Mouse (Mus musculus) heart, postnatal 10 days (tissue): ENCODE measurements at regions not wholly inside any gene's neighbourhood (a gene's known extent, or its start where the extent isn't known, plus 50 kb on each side); places are given as distances from the start of the nearest gene placed in this dataset.
"Not testable (repeated sequence)": the region's sequence is repeated elsewhere in the genome, so short reads cannot be mapped to it uniquely, and the experiment has no call there.

Source experiments
- DNase-seq, 2 experiments: peaks; one replicate each; pipeline ENCODE4 v3.0.0; 2021
- intact Hi-C: fragments of 180-260 bp; cut with DNase I; formaldehyde crosslinking; loops from one replicate; pipeline ENCODE4 v1.15.1; 2025

DNA sequence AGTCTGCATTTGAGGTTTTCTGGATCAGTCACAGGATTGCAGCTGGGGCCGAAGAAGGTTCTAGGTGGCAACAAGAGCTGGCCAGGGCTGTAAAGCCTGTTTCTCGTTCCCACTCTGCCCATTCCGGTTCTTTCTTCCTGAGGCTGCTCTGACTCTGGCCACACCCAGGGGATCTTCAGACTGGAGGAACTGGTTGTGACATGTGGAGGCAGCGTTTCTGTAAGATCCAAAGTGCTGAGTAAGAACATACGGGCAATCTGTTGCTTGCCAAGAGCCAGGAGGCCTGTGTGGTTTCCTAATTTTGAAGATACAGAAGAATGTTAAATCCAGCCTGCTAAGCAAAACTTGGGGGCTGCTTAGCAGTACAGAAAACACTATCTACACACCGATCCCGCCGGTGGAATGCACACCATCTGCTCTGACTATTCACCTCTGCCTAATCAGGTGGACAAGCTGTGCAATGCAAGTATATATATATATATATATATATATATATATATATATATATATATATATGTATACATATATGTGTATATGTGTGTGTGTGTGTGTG is 99.3 kb upstream of the Bmp2k start:
- intact Hi-C loops: no loop called here
- DNase-seq: no peak

DNA sequence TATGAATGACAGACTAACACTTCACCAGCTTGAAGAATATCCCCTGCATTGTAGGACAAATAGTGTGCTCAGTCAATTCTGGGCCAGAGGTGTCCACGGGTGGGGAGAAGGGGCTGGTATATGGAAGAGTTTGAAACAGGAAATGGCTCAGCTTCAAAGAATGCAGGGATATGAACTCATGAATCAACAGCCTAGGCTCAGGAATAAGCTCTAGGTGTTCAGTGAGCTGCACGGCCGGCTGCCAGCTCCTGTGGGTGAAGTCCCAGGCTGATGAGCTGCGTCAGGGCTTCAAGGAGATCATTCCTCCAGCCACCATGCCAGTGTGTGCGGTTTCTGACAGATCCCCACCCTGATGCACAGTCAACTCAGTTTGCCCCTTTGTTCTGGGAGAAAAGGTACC is 98.8 kb upstream of the Bmp2k start:
- intact Hi-C loops: no loop called here
- no peak for DNase-seq

DNA sequence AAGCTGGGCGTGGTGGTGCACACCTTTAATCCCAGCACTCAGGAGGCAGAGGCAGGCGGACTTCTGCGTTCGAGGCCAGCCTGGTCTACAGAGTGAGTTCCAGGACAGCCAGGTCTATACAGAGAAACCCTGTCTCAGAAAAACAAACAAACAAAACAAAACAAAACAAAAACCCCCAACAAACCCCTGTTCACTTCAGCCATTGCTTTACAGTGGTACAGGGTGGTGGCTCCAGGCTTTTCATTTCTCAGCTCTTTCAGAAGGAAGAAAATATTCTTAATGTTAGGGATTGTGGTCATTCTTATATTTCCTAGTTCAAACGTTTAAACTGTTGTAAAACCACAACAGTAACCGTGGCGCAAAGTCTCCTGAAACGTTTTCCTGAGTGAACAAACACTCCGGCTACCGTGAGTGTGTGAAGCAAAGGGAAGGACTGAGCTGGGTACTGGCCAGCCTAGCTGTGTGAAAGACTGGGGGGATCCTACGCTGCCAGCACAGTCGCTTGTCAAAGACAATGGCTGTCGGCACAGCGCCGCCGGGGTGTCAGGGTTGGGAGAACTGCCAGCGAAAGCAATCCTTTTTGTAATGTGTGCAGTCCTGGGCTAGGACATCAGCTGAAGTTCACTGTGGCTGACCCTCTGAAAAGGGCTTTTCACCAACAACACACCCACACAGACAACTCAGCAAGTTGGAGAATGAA is 91.8 kb upstream of the Bmp2k start:
- intact Hi-C loops: no loop called here
- DNase-seq: peak in 1 of 2 experiments; percentile 60

DNA sequence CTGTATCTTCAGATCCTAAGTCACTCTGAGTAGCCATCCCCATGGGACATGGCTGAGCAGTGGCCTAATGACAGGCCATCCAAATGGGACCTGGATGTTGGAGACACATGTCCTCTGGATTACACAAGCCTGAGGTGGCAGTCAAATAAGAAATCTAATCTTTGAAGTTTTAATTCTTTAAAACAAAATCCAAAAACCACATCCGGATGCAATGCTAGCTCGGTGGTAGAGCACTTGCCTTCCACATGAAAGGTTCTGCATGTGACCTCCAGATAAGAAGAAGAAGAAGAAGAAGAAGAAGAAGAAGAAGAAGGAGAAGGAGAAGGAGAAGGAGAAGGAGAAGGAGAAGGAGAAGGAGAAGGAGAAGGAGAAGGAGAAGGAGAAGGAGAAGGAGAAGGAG is 89.1 kb upstream of the Bmp2k start:
- DNase-seq, intact Hi-C loops: not testable (repeated sequence)

DNA sequence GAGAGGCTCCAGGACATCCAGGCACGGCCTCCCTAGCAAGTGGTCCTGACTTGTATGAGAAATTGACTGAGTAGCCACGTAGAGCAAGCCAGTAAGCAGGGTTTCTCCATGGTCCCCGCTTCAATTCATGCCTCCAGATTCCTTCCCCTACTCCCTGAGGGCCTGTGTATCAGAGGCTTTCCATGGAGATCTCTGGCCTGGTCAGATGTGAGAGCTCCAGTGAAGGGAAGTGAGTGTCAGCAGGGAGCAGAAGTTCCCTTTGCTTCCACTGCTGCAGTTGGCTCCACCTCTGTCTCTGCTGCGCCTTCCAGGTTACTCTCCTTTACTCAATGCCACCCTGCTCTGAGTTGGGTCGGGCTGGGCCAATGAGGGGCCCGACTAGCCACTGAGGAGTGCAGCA is 88.3 kb upstream of the Bmp2k start:
- intact Hi-C loops: no loop called here
- no peak for DNase-seq

DNA sequence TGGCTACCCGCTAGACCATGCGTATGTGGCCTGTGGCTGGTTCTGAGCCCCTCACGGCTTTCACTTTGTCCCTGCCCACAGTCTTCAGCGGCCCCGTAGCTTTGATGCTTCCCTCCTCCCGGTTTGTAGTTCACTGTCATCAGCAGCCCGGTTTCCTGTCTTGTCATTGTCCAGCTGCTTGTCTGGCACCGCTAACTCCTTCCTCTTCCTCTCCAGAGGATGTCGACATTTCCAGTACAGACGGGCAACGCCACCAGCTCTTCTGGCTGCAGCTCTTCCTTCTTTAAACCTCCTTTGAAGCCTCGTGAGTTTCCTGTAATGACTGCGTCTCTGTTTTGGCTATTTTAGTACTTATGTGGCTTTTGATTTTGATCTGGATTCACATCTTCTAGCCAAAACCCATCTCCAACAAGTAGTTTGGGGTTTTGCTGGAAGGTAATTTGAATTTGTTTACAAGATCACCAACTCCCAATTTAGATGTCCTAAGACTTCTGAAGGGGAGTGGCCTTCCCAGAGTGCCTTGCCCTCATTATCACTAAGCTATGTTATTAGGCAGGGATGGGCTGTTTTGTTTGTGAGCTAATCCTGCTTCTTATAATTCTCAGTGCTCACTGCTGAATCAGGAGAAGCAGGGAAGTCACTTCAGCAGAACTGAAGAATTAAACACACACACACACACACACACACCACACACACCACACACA is 85.8 kb upstream of the Bmp2k start:
- intact Hi-C loops: loop anchor here (2.0 to 5.0 kb wide), 2 partner anchors 85 to 119 kb away; partner anchors contain the start of genes Anxa3 and Bmp2k
- DNase-seq: peak; percentile 78 to 81

DNA sequence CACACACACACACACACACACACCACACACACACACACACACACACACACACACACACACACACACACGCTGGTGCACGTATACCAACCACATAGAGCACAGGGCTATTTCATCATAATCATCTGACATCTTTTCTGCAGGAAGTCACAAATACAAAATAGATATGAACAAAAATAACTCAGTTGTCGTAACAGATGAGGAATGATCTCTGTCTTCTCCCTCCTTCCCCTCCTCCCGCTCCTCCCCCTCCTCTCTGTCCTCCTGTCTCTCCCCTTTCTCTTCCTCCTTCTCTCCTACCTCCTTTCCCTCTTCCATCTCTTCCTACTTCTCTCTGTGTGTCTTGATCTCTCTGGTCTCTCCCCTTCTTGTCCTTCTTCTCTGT is 85.2 kb upstream of the Bmp2k start:
- intact Hi-C loops: loop anchor here (2.0 to 5.0 kb wide), 2 partner anchors 85 to 120 kb away; partner anchors contain the start of genes Anxa3 and Bmp2k
- DNase-seq: no peak

DNA sequence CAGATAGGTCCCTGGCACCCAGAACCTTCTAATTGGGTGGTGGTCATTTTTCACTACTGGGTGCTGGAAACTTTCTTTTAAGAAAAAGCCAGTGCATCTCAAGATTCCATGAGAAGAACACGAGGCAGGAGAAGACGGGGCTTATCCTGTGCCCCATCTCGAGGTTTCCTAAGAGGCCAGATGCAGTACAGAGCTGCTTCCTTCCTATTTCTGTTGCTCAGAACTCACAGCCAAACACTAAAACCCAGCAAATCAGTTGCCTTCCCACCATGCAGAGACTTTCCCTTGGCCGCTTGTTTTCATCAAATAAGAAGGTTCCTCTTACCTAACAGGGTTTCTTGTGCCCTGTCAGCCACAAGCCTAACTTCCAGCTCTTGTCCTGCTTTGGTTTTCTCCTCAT is 84.7 kb upstream of the Bmp2k start:
- intact Hi-C loops: loop anchor here (2.0 to 5.0 kb wide), 2 partner anchors 84 to 120 kb away; partner anchors contain the start of genes Anxa3 and Bmp2k
- peak in 1 of 2 experiments; percentile 30 for DNase-seq

DNA sequence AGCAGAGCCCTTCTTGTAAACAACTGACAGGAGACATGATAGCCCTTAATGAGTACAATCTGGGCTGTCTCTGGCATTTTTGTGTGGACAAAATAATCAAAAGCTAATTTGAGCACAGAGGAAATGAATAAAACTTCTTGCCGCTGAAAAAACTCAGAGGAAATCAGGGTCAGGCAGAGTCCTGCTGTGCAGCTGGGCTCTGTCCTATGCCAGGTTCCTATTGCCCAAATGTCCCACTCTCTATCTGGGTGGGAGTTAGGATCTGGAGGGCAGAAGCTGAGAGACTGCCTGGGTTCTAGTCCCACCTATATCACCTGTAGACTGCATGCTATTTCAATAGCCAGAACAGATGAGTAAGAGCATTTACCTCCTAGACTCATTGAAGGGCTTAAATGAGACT is 83.8 kb upstream of the Bmp2k start:
- intact Hi-C loops: loop anchor here (2.0 to 5.0 kb wide), 2 partner anchors 83 to 121 kb away; partner anchors contain the start of genes Anxa3 and Bmp2k
- no peak for DNase-seq

DNA sequence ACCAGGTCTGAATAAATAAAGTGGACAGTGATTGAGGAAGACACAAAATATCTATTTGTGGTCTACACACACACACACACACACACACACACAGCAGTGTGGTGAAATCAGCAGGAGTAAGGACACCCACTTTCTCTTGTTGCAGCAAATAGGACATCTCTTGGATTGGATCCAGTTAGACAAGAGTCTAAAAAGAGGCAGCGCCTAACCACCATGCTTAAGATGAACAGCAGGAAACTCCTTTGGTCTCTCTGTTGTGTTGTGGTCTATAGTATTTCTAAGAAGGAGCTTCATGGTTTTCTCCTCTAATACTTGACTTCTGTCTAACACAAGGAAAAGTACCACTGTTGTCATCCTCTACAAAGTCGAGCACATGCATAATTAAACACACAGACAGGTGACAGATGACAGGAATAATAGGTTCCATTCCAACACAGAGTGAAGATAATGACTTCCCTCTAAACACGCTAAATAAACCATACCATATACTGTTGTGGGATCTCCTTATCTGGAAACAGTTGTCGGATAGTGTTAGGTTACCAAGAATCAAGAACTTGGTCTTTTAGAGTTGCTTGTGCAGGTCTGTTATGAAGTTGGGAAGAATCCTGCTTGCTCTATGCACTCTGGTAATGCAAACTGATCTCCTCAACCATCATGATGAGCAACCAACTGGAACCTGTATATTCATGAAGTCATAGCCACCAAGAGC is 82.6 kb upstream of the Bmp2k start:
- DNase-seq: no peak
- intact Hi-C loops: loop anchor here (5.0 kb wide), 1 partner anchor 123 kb away; the partner anchor contains the start of gene Anxa3

DNA sequence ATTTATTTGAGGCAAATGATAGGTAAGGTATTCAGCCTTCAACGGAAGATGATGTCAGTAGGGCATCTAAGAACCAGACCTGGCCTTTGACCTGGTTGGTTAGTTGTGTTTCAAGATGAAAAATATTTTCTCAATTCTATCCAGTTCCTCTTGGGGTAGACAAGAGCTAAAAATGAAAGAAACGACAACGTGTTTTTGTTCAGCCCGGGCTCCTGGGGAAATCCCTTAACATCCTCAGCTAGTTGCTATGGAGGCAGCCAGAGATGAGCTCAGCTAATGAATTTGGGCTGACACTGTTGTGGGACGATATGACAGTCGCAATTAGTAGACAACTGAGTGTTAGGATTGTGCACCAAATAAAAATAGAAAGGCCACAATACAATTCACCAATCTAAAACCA is 80.6 kb upstream of the Bmp2k start:
- intact Hi-C loops: no loop called here
- no peak for DNase-seq

DNA sequence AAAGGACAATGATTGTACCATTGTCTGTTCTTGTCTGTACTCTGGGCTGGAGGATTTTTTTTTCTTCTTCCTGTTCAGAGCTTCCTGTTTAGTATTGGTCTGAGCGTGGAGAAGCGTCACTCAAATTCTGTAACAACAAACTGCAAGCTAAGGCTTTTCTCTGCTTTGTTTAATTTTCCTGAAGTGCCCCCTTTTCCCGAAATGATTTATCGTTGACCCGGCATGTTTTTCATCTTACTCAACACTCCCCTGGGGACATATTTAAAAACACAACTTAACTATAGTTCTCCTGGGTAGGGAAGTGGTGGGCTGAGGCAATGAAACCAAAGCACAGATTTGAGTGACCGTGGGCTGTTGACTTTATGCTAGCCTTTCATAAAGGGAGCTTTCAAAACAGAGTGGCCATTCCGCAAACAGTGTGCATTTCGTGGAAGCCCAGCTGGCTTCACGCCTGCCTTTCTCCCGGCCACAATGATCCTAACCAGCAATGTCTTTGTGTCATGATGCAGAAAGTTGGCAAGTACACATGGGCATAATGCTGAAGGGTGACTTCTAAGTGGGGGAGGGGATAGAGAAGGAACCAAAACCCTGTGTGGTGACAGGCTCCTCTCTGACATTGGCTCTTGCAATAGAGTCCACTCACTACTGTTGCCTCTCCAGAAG is 79.8 kb upstream of the Bmp2k start:
- intact Hi-C loops: no loop called here

DNA sequence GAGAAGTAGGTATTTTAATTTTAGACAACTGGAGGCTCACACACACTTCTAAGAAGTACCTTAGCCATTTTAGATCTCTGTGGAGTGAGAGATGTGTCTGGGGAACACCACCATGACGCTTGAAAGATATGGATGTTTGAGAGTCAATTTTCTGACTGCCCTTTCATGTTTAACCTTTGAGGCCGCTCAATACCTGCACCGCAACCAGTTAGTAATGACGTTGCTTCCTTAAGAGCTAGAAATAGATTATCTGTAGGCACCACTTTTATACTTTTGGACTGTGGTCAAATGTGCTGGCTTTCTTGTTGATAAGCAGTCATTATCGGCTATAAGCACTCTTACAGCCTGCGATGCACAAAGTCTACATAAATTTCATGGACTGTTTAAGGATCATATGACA is 78.3 kb upstream of the Bmp2k start:
- intact Hi-C loops: no loop called here
- no peak for DNase-seq

More for the DNA sequence above, 79.8 kb upstream of the Bmp2k start:
- DNase-seq: peak in 1 of 2 experiments; percentile 45

DNA sequence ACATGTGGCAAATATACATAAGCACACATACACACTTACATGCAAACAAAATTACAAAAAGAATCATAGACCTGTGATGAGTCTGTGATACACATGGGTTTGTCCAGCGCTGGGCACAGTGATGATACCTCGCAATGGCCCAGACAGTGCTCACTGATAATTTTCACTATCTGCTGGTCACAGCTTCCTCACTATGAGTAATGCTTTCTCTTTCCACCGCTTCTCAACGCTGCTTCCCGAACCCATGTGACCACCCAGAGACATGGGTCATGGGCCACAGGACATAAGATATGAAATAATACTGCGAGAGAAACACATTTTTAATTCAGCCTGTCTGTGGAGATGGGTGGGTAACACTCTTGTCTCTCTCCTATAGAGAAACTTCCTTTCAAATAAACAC is 76.5 kb upstream of the Bmp2k start:
- DNase-seq: no peak
- intact Hi-C loops: no loop called here

DNA sequence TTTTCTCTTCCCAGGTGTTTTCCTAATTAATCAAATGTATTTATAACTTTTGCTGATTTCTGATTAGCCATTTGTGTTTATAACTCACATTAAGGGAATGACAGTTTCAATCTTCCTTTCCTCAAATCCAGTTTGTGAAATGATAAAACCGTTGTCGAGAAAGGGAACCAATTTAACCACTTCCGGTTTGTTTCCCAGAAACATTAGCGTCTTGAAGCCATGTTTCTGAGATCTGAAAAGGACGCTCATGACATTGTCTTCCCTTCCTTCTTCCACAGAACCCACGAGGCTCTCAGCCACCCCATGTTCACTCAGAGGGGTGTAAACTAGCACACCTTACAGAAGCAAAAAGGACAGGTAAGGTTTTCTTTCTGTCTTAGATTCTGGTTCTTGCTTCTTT is 76.0 kb upstream of the Bmp2k start:
- intact Hi-C loops: no loop called here

DNA sequence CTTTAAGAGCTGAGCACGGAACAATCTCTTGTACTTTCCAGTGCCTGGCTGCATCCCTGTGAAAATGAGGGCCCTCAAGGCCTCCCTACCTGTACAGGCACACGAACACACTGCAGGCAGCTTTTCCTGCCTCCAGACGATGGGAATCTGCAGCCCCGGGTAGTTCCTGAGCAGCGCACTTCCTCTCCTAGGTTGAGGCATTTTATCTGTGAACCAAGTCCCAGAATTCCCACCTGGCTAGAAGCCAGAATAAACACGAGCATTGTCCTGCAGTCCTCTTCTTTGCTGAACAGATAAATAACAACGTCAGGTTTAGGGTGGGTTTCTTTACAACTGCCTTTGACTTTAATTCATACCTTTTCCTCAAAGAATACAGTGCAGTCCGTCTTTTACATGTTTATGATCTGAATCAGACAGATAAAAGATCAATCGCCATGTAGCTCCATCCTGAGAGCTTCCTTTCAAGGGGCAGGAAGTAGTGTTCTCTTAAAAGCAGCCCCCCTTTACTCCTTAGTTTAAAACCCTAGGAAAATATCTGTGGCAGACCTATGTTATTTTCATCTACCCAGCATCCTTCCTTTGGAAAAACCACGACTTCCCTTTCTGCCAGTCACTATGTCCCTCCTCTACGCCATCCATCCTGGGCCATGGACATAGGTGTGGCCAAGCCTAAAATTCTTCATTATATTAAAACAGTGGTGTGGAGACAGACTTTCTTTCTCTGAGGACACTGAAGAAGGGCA is 75.3 kb upstream of the Bmp2k start:
- intact Hi-C loops: no loop called here
- peak; percentile 60 to 72 for DNase-seq

More for the DNA sequence above, 76.0 kb upstream of the Bmp2k start:
- no peak for DNase-seq

DNA sequence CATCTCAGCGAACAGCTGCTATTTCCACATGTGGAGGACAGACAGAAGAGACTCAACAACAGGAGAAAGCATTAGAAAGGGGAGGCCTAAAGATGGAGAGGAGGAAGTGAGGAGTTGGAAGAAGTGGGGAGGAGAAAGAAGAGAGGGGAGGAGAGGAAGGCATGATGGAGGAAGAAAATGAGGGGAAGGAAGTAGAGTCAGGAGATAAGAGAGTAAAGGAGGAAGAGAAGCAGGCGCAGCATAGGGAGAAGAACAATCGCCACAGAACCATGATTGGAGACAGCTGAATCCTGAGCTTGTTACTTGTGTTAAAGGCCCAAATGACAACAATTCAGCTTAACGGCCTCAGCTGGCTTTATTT is 74.8 kb upstream of the Bmp2k start:
- intact Hi-C loops: no loop called here
- no peak for DNase-seq

DNA sequence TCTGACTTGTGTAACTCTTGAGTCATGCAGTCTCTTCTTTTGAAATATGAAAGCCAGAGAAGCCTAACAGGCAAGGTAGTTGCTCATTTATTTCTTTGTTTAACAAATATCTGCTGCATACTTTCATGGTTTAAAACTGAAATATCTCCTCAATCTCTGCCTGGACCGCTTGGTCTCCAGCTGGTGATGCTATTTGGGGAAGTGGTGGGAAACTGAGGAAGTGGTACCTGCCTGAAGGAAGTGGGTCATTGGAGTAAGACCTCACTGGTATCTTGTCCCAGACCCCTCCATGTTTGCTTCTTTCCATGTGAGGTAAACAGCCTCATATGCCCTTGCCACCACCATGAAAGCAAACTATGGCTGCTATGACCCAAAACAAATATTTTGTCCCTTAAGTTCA is 74.0 kb upstream of the Bmp2k start:
- no peak for DNase-seq
- intact Hi-C loops: no loop called here

DNA sequence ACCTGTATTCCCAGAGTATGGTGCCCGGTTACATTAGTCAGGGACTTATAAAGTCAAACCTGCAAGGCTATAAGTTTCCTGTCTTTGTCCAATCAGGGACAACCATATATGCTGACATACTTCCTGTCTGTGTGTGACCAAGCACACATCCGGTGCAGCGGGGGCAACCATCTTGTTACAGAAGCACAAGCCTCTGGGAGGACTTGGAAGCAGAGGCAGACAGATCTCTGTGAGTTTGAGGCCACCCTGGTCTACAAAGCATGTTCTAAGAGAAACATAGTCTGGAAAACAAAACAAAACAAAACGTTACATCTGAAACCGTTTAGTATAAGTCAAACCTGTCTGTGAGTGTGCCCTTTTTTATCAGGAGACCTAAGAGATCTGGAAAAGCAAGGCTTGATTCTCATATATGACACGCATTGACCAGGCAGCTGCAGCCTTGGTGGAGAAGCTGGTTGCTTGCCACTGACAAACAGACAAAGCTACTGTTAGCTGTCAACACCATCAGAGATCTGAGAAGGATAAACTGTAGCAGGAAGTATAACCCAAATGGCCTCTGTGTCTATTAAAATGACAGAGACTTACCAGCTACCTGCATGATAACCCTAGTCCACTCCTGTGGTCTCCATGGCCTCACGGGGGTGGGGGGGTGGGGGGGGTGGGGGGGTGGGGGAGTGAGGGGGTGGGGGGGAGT is 72.6 kb upstream of the Bmp2k start:
- no peak for DNase-seq
- intact Hi-C loops: no loop called here
